Mouse (Mus musculus) retina, postnatal 1 day (tissue): ENCODE measurements at regions not wholly inside any gene's neighbourhood (a gene's known extent, or its start where the extent isn't known, plus 50 kb on each side); places are given as distances from the start of the nearest gene placed in this dataset.

Experiments
- DNase-seq: peaks from one replicate; pipeline ENCODE4 v3.0.0-alpha.2; 2012

DNA sequence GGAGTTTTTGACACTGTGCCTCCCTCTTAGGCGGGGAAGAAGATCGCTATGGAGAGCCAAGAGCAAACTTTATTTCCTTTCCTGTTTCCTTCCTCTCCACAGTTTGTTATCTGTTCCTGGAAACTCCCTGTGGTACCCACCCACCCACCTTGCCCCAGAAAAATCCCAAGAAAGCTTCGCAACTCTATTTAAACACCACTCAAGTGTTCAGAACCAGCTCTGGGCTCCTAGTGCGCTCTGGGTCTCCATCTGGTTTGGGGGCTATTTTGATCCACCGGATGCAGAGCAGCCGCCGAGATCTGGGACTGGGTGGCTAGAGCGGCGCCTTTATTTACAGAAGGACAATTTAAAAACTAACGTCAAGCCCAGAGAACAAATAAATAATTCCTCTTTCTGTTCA, 158.6 kb downstream of the Trim29 start:
- no peak for DNase-seq

DNA sequence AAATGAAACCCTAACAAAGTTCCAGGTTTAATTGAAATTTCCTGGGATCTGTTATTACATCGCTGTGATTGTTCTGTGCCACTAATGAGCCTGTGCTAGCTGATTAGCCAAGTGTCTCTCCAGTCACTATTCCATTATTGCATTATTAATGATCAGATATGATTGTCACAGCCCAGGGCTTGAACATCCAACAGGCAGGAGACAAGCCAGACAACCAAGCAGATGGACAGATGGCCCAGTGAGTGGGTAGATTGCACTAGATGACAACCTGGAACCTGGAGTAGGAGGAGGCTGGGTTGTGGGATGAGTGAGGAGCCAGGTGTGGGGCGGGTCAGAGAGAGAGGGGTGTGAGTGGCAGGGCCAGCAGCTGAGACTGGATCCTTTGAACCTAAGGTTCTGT, 161.6 kb downstream of the Trim29 start:
- DNase-seq, result no peak

DNA sequence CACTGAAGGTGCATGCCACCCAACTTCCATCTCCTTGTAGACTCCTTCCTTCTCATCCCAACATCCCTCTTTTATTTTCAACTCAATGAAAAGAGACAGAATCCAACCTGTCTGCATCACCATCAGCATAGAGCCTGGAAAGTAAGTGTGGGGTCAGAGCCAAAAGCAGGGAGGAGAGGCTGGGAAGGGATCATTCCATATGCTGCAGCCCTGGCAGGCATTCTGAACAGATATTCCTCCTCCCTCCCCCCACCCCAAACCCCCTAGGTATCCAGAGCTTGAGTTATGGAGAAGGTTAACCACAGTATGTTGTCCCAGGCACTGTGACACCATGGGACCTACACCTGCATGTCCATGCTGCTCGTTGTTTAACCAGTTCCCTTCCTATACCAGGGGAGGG, 162.5 kb downstream of the Trim29 start:
- no peak for DNase-seq

DNA sequence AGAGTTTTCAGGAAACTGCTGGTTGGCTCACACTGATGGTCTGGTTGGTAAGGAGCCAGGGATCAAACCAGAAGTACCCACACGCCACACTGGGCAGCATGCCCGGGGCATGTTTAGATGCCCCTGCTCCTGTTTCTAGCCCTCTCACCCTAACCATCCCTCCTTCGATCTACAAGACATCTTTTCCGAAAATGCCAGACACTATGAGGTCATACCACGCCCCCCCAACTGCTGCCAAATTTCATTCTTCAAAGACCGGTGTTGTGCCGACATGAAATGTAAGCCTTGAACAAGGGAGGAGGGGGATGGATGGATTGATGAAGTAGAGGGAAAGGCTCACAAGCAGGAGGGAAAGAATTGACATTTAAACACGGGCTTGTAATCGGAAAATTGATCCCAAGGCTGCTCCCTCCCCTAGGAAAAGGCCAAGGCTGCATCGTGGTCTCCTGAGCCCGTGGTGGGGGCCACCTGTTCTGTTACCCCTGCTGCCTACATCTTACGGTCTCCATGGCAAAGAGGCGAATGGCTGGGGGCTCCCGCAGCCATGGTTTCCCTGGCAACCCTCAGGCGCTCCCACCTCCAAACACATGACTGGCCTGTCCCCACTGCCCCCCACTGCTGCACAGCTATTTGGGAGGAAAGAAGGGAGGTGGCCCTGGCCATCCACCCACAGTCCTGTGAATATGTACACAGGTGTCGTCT, 163.1 kb downstream of the Trim29 start:
- no peak for DNase-seq

DNA sequence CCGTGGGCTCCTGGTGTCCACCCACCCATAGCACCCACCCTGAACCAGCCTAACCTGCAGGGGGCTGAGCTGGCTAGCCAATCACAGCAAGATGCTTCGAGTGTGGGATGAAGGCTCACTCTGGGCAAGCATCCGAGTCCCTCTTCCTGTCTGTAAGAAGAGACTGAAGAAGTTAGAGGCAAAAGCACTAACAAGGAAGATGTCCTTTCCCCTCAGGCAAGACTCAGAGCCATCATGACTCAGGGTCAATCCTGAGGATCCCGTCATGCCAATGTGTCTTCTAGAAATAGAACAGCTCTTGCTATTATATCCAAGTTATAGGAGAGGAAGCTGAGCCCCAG, 163.6 kb downstream of the Trim29 start:
- DNase-seq, result no peak

DNA sequence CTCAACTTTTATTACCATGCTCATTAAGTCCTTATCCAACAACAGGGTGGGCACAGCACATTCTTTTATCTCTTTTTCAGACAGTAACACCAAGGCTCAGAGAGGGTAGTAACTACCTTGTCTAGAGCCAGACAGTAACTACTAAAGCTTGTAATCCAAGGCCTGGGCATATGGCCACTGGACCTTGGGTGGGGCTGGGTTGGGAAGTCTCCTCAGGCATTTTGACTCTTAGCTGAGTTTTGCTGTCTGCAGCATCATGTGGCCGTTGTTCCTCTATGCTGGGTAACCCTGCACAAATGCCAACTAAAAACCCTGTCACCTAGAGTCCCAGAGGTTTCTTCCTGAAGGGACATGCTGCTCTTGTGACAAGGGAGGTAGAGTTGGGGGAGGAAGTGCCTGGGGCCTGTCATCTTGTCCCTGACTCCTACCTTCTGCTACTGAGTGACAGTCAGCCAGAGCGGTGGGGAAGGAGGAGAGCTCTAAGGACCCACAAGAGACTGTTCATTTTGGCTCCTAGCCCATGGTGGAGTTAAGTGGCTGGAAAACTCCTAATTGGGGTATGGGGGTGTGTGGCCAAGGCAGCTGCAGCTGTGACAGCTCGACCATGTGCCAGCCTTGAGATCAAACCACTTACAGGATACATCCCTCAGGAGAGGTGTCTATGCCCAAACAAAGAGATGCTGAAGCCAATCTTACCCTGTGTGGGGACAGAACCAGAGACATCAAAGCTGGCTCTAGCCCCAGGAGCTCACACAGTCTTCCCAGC, 170.4 kb downstream of the Trim29 start:
- peak; percentile 40 for DNase-seq

DNA sequence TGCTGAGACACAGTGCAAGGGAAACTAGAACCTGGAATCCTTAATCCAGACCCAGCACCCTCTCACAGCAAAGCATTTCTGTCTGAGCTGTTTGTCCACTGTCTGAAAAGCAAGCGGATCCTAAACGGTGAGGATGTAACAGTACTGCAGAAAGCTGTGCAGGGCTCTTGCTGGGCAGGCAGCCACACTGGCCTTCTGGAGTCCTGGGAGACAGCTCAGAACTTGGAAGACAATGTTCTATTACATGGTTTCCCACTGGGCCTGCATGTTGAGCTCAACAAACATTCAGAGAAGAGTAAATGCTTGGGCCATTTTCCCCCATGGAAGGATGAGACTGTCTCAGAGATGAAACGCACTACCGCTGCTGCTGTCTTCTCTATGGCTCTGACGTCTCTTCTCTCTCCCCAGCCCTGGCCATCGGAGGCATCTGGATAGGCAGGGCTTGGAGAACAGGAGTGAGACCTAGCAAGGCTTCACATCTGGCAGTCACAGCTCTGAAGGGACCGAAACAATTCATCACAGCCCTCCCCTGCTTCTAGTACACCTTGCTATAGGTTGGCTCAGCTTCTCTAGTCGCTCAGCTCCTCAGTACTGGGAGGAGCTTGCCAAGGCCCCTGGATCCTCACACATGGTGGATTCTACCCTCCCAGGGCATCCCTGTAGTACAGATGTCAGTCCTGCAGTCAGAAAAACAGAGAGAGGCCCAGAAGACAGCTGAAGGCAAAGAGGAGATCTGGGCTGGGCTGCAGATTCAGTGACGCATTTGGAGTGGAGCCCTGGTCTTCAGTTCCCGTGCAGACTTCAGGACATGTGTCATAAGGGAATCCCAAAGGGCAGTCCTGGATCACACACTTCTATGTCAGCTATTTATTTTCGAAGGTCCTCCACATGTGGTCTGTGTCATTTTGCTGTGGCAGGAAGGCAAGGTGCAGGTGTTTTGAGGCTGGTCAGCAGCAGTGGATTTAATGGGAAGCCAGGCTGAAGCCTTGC, 171.7 kb downstream of the Trim29 start:
- DNase-seq, result no peak

DNA sequence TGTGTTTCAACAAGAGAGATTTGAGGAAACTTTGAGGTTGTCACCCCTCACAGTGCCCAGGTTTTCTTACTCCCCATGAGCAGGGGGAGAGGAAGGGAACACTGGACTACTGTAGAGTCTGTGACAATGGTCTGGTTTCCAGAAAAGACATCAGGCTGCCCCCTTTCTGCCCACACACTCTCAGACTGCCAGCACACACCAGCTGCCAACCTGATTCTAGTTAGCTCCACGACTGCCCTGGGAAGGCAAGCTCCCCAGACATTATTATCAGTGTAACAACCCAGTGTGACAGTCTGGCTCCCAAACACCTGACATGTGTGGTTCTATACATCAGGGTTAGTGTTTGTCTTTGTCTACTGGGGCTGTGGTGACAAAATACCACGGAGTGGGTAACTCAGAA, 172.5 kb downstream of the Trim29 start:
- no peak for DNase-seq

DNA sequence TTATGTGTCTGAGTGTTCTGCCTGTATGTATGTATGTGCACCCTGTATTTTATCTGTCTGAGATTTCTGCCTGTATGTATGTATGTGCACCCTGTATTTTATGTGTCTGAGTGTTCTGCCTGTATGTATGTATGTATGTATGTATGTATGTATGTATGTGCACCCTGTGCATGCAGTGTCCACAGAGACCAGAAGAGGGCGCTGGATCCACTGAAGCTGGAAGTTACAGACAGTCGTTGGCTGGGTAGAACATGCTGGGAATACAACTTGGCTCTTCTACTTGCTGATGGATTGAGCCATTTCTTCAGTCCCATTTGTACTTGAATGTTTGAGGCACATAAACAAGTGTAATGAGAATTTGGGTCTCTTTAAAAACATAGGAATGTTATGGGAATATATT, 173.3 kb downstream of the Trim29 start:
- DNase-seq, result no peak

DNA sequence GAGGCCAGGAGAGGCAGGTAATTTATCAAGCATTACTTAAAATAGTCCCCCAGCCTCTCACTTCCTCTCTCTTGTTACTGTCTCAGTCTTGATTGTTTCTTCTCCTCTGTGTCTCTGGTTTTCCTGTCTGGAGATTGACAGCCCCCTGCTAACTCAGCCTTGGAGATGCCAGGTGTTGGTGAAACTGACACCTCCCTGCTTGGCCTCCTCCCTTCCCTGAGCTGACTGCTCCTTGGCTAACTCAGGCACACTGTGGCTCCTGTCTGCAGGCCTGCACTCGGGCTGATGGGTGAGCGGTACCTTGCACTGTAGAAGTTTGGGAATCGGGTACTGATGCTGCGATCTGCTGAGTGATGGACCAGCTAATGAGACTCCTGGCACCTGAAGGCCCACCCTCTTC, 176.1 kb downstream of the Trim29 start:
- no peak for DNase-seq

DNA sequence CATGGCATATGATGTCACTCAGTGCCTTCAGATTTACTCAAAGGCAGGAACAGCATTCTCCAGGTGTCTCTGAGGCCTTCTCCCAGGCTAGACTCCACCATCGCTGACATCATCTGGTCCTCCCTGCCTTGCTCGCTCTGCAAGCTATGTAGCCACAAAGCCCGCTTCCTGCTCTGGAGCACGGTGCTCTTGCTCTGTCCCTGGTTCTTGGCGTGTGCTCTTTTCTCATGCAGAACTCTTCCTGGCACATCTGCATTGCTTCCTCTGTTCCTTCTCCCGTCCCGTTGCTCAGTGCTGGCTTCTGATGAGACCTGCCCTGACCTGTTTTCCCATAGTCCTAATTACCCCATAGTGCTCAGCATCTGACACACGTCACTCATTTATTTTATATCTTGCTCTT, 178.6 kb downstream of the Trim29 start:
- no peak for DNase-seq

DNA sequence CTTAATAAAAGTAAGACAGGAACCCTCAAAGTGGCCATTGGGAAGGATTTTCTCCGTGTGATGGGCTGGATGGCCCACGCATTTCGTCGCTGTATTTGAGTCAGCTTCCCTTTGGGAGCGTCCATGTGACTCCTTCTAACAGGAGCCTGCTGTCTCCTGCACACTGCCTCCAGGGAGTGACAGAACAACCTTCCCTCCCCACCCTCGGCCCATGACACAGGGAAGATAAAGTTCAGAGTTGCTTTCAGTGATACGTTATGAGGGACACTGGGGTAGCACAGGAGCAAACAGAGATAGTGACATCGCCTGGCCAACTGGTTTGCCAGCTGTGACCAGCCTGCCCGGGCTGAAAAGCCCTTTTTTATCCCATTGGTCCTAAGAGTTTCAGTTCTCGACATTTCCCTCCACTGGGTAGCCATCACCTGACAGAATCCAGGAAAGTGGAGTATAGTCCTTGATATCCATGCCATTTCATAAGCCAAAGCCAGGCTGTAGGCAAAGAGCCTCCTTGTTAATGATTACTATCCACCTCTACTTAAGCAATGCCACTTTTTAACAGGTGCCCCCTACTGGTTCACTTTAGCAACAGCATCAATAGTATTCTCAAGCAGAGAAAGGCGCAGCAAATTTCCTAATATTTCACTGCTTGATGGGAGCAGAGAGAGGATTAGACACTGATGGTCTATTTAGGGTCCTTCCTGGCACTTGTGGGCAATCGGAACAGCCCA, 180.5 kb downstream of the Trim29 start:
- DNase-seq, result peak; percentile 51

DNA sequence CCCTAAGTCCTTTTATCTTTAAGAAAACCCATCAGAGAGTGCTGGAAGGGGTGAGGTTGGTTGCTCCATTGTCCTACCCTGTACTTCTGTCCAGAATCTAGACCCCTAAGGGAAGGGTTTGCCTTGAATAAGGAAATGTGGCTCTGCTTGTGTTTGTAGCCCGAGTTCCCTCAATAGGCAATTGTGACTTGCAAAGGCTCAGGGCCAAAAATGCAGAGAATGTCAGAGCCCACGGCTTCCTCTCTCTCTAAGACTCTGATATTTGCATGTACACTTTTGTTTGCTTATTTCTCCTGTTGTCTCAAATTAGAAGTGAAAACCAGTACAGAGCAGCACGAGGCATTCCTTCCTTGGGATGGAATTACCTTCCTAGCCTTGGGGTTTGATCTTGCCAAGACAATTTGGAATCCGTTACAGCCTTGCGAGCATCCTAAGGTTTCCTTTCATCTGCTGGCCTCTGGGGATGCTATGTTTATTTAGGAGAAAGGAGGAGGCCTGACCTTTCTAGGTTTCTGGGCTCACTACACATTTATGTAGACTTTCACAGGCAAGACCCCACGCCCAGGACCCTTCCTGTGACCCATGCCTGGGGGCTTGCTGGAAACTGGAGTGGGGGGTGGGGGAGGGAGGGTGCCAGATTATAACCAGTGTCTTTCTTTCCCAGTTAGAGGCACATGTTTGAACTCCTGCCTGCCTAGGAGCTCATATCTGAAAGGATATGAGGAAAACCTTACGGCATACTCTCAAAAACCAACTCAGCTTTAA, 181.8 kb downstream of the Trim29 start:
- DNase-seq, result no peak

DNA sequence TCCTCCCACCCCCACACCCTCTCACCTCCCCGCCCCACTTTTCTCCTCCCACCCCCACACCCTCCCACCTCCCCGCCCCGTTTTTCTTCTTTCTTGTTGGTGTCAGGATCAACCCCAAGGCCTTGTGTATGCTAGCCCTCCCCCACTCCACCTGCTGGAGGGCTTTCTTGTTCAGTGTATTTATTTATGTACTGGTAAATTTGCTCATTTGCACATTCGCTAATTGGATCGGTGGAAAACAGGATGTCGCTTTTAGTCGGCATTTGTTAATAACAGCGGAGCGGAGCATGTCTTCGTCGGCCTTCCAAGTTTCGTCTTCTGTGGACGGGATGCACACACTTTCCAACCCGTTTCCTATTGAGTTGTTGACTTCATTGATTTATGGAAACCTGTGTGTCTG, 187.9 kb downstream of the Trim29 start:
- peak; percentile 45 for DNase-seq

DNA sequence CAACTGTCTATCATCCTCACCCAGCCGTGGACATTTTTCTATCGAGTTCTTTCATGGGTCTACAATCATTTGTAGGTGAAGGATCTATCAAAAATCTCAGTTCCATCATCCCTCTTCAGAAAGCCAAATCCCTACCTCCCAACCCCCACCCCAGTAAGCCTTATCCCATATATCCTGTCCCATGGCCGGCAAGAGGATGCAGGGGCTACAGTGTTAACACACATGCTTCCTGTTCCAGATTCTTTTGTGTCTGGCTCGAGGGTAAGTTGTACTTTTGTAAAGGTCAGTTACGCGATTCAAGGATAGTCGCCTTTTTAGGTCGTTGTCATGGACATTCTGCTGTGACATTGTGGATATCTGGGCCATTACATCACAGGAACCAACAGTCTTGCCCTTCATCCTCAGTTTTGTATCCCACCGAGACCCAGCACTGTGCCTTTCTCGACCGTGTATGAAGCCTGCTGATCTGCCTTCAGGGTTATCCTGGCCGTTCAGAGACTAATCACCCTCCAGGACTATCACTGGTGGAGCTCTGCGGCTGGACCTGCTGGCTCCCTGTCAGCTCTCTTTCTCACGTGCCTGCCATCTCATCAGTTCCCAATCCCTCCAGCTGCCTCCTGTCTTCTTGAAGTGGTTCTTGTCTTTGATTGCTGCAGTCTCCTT, 193.8 kb downstream of the Trim29 start:
- DNase-seq, result peak; percentile 62

DNA sequence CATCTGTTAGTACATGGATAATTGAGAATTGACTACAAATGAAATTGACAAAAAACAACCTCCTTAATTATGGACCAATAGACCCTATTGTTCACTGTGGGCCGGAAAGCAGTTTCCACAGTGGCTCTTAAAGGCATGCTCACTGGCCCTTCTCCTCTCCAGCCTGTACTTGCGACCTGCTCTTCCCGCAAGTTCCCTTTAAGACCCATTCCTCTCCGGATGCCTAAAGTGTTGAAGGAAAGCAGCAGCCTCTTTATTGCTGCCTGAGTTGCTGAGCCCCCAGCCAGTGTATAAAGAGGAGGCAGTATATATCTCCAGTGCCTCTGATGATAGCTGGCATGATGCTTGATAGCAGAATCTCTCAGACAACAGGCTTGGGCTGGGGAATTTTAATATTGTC, 195.2 kb downstream of the Trim29 start:
- DNase-seq, result peak; percentile 81

DNA sequence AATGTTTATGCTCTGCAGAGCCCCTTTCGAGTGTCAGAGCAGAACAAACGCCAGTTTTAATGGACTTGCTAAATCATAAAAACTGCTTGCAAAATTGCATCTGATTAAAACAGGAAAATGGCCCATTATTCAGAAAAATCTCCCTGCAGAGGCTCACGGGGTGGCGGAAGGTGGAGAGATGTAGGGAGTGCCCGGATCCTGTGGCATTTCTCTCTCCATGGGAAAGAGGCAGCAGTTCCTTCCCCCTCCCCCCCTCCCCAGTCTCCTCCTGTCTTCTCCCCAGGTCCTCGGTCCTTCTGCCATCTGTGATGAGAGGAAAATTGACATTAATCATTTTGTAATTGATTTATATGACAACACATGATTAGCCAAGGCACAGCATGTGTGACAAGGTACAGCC, 195.6 kb downstream of the Trim29 start:
- DNase-seq, result no peak

DNA sequence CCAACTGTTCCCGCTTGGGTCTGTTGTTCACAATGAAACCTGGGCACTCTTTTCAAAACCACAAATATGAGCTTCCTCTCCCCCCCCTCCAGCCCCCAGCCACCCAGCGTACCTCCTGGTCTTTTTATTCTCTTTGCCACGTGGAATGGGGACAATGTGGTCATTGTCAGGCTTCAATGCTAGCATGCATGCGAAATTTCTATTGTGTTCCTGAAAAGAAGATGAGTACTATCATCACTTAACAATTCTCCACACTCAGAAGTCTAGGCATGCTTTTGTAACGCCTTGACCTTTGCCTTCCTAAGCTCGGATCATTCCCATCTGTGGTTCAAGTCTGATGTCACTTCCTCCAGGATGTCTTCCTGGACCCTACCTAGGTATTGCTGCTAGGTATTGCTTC, 202.2 kb downstream of the Trim29 start:
- peak; percentile 56 for DNase-seq

DNA sequence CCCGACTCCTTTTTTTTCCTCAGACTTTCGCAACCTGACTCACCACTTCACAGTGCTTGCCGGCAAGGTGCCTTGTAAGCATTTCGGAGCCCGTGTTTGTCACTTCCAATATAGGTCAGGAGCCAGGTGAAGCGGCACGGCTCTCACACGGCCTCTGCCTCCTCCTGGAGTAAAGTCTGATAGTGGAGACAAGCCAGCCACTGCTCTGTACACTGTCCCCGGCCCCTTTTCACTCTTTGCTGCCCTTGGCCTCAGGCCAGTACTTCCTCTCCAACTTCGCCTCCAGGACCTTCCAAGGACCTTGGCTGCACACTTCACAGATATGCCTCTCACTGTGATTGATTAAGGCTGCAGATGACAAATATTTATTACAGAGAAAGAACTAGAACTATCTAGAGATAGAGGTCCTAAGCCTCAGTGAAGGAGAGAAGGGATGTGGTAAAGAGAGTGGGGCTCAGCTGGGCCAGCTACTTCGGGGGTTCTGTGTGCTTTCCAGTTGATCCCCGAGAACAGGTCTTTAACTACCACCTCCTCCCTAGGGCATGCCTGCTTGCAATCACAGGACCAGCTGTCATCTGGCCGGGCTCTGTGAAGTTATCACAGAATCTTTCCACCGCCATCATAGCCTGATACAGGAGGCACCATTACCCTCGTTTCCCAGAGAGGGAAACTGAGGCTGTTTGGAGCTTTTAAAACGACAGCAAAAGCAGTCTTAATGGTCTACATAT, 204.2 kb downstream of the Trim29 start:
- peak; percentile 72 for DNase-seq

DNA sequence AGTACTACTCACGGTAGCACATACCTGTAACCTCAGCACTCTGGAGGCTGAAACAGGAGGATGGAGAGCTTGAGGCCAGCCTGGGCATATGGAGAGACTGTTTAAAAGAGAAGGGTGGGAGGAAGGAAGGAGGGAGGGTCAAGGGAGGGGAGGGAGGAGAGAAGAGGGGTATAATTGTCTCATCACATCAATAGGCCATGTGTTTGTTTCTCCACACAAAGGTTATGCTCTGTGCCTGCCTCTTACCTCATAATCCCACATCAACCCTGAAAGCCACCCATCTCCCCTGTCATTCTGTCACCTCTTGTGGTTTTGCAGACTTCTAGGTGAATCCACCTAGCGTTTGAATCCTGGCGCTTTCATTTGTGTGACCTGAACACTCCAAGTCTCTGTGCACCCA, 210.3 kb downstream of the Trim29 start:
- DNase-seq, result no peak
